Mouse (Mus musculus) embryonic facial prominence, embryonic 13.5 days (tissue): ENCODE measurements around the gene Csgalnact2. TPM values are rescaled to one million over a fixed set of nuclear protein-coding genes. Genes with fewer than 3 reads are reported as not detected.

ENCODE experiments used
- ATAC-seq: fragments of 200-750 bp; cut with Nextera tagmentation; 2 replicates; pipeline ENCODE4 v1.8.0; 2017; ENCODE audit warnings: low read depth; ENCODE audit not compliant: insufficient number of reproducible peaks, insufficient read depth, low FRiP score, low TSS enrichment
- H3K27ac ChIP-seq: fragments of 300-500 bp; sonication (generic); 2 replicates; pipeline ENCODE4 v1.5.1; 2015; ENCODE audit warnings: moderate library complexity, mild to moderate bottlenecking, inconsistent platforms
- H3K27me3 ChIP-seq: fragments of 300-500 bp; sonication (generic); 2 replicates; pipeline ENCODE4 v1.6.1; 2015; ENCODE audit warnings: mild to moderate bottlenecking, inconsistent platforms
- H3K36me3 ChIP-seq: fragments of 300-500 bp; sonication (generic); 2 replicates; pipeline ENCODE4 v1.6.1; 2015; ENCODE audit warnings: mild to moderate bottlenecking, inconsistent platforms
- H3K4me1 ChIP-seq: fragments of 300-500 bp; sonication (generic); 2 replicates; pipeline ENCODE4 v1.6.1; 2015; ENCODE audit warnings: inconsistent platforms
- H3K4me2 ChIP-seq: fragments of 300-500 bp; sonication (generic); 2 replicates; pipeline ENCODE4 v1.6.1; 2015; ENCODE audit warnings: moderate library complexity, mild to moderate bottlenecking, inconsistent platforms
- H3K4me3 ChIP-seq: fragments of 300-500 bp; sonication (generic); 2 replicates; pipeline ENCODE4 v1.5.1; 2015; ENCODE audit warnings: mild to moderate bottlenecking, inconsistent platforms
- H3K9ac ChIP-seq: fragments of 300-500 bp; sonication (generic); 2 replicates; pipeline ENCODE4 v1.6.1; 2015; ENCODE audit warnings: mild to moderate bottlenecking, inconsistent platforms
- H3K9me3 ChIP-seq: fragments of 300-500 bp; sonication (generic); 2 replicates; pipeline ENCODE4 v1.6.1; 2016; ENCODE audit warnings: inconsistent platforms
- WGBS: fragments of 180-500 bp; shearing (Covaris S2); methylation state at CpG from one replicate; pipeline ENCODE4 v1.1.7; 2015; ENCODE audit warnings: mixed read lengths; 5-methylcytosine and 5-hydroxymethylcytosine counted together
- polyA plus RNA-seq: library from polyadenylated mRNA; unstranded; fragments of >200 nt; fragmentation: Nextera tagmentation; extraction: Ambion mirVana; gene quantifications from 2 replicates; pipeline ENCODE4 v1.2.1, GENCODE M21; 2015

The Csgalnact2 gene
- polyA plus RNA-seq, 1 experiment from 2014 or later = 16.1 TPM

DNA sequence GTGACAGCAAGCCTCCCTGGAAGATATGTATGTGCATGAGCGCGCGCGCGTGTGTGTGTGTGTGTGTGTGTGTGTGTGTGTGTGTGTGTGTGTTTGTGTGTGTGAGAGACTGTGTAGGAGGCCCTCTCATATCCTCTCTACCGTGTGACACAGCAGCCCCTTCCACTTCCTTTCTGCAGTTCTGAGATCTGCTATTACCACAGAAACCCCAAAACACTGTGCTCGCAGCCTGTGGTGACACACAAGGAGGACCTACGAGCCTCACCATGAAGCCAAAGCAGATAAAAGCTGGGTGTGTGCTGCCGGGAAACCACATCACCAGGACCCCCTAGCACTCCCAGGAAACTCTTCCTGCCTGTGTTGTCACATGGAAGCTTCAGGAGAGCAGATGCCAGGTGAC lies 28.1 kb upstream of the Csgalnact2 start:
- Histone ChIP-seq H3K4me1 (no peaks in the 10 kb centered on the region), H3K27me3 (no peaks in the 10 kb centered on the region), H3K9me3 (no peaks in the 10 kb centered on the region), H3K4me3 (no peak overlapping the region), H3K27ac (no peak overlapping the region), H3K4me2 (no peak overlapping the region), H3K36me3 (no peaks in the 10 kb centered on the region), H3K9ac (no peak overlapping the region)
- ATAC-seq = no peak
- 87% methylated on average over 9 of the region's 9 CpGs for WGBS

GRCm38 (mm10) chr6:118165516-118165915 lies 26.6 kb upstream of the Csgalnact2 start:
- H3K9ac ChIP-seq = no peak overlapping the region
- ATAC-seq = no peak

DNA sequence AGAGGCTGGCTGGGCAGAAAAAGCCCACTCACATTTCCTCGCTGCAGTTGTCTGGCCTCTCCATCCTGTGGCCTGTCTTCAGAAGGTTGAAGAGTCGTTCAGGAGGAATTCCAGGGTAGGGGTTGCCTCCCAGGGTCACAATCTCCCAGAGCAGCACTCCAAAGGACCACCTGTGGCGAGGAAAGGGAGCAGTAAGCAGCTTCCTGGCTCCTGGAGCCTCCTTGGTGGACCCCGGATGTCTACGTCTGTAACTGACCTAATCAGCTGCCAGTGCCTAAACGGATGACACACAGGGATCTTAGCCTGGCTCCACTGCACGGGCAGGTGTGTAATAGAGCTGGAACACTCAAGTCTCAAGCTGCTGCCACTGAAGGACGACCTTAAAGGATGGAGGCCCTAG lies 25.8 kb upstream of the Csgalnact2 start:
- Histone ChIP-seq H3K27ac (no peak overlapping the region), H3K9me3 (no peaks in the 10 kb centered on the region), H3K4me2 (no peak overlapping the region), H3K27me3 (no peaks in the 10 kb centered on the region), H3K4me3 (no peak overlapping the region), H3K4me1 (no peaks in the 10 kb centered on the region), H3K36me3 (no peaks in the 10 kb centered on the region), H3K9ac (no peak overlapping the region)
- WGBS = 72% methylated on average over 8 of the region's 8 CpGs
- ATAC-seq = no peak

More at GRCm38 (mm10) chr6:118165516-118165915, 26.6 kb upstream of the Csgalnact2 start:
- Histone ChIP-seq H3K4me1 (no peaks in the 10 kb centered on the region), H3K27me3 (no peaks in the 10 kb centered on the region), H3K9me3 (no peaks in the 10 kb centered on the region), H3K36me3 (no peaks in the 10 kb centered on the region), H3K4me2 (no peak overlapping the region), H3K4me3 (no peak overlapping the region), H3K27ac (no peak overlapping the region)
- WGBS = 98% methylated on average over 1 of the region's 1 CpGs

GRCm38 (mm10) chr6:118163086-118163485 lies 24.1 kb upstream of the Csgalnact2 start:
- no peak overlapping the region for H3K9ac ChIP-seq
- H3K36me3 ChIP-seq = no peaks in the 10 kb centered on the region
- H3K4me1 ChIP-seq = no peaks in the 10 kb centered on the region
- no peak overlapping the region for H3K27ac ChIP-seq
- ATAC-seq = no peak
- no peaks in the 10 kb centered on the region for H3K27me3 ChIP-seq
- no peak overlapping the region for H3K4me2 ChIP-seq
- H3K9me3 ChIP-seq = no peaks in the 10 kb centered on the region
- 85% methylated on average over 2 of the region's 2 CpGs for WGBS
- H3K4me3 ChIP-seq = no peak overlapping the region

GRCm38 (mm10) chr6:118162457-118163082 lies 23.6 kb upstream of the Csgalnact2 start:
- no peak overlapping the region for H3K4me2 ChIP-seq
- H3K9ac ChIP-seq = no peak overlapping the region
- 86% methylated on average over 12 of the region's 12 CpGs for WGBS
- no peak overlapping the region for H3K27ac ChIP-seq
- no peaks in the 10 kb centered on the region for H3K4me1 ChIP-seq
- ATAC-seq = no peak
- H3K4me3 ChIP-seq = no peak overlapping the region
- H3K9me3 ChIP-seq = no peaks in the 10 kb centered on the region
- H3K36me3 ChIP-seq = no peaks in the 10 kb centered on the region
- no peaks in the 10 kb centered on the region for H3K27me3 ChIP-seq

DNA sequence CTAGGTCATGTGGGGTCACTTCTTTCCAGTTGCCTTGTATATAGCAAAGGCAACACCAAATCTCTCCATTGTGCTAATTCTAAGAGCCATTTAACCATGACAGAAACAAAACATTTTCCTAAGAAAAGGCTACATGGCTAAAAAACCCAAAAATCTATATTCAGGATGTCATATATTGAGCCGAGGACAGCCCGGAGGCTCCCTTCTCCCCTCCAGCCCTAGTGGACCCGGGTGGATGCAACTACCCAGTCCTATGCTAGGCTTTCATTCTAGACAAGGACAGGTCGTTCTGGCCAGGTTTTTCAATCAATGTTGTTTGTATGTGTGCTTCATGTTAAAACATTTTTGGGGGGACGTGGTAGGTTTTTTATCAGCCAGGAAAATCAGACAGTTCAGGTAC lies 14.2 kb upstream of the Csgalnact2 start:
- Histone ChIP-seq H3K4me1 (no peaks in the 10 kb centered on the region), H3K27me3 (no peaks in the 10 kb centered on the region), H3K9me3 (no peaks in the 10 kb centered on the region), H3K36me3 (no peaks in the 10 kb centered on the region), H3K4me3 (no peak overlapping the region), H3K9ac (no peak overlapping the region), H3K4me2 (no peak overlapping the region), H3K27ac (no peak overlapping the region)
- WGBS = 82% methylated on average over 5 of the region's 5 CpGs
- ATAC-seq = no peak

GRCm38 (mm10) chr6:118150988-118151387 lies 12.0 kb upstream of the Csgalnact2 start:
- H3K27ac ChIP-seq = no peak overlapping the region
- no peaks in the 10 kb centered on the region for H3K36me3 ChIP-seq
- H3K4me3 ChIP-seq = no peak overlapping the region
- no peaks in the 10 kb centered on the region for H3K4me1 ChIP-seq
- H3K27me3 ChIP-seq = no peaks in the 10 kb centered on the region
- ATAC-seq = no peak
- H3K4me2 ChIP-seq = no peak overlapping the region
- 84% methylated on average over 8 of the region's 8 CpGs for WGBS
- no peaks in the 10 kb centered on the region for H3K9me3 ChIP-seq
- no peak overlapping the region for H3K9ac ChIP-seq

DNA sequence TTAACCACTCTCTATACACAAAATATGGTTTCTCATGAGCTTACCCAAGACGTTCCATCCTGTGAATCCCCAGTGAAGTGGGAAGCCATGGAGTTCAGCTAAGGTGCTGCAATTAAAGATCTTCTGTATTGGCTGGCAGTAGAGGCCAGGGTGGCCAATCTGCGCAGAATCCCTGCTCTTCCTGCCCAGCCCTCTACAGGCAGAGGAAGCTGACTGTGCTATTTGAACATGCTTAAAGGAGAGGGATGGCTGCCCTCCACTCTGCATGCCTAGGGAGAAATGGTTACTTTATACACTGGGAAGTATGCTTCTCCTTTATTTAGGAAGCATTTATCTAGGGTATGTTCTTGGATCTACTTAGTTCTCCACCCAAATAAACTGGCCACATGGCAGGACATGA lies 11.6 kb upstream of the Csgalnact2 start:
- WGBS = 81% methylated on average over 2 of the region's 2 CpGs
- no peak overlapping the region for H3K9ac ChIP-seq
- no peak overlapping the region for H3K4me2 ChIP-seq
- no peaks in the 10 kb centered on the region for H3K27me3 ChIP-seq
- H3K36me3 ChIP-seq = no peaks in the 10 kb centered on the region
- no peak overlapping the region for H3K27ac ChIP-seq
- H3K4me3 ChIP-seq = no peak overlapping the region
- ATAC-seq = no peak
- no peaks in the 10 kb centered on the region for H3K4me1 ChIP-seq
- H3K9me3 ChIP-seq = no peaks in the 10 kb centered on the region

- Histone ChIP-seq H3K4me1 (no peaks in the 10 kb centered on the region), H3K9ac (no peak overlapping the region), H3K4me3 (no peak overlapping the region), H3K4me2 (no peak overlapping the region), H3K36me3 (no peaks in the 10 kb centered on the region), H3K9me3 (no peaks in the 10 kb centered on the region), H3K27ac (no peak overlapping the region), H3K27me3 (no peaks in the 10 kb centered on the region)
- 82% methylated on average over 4 of the region's 4 CpGs for WGBS
- ATAC-seq = no peak
Observed at GRCm38 (mm10) chr6:118150128-118150527, 11.2 kb upstream of the Csgalnact2 start.

DNA sequence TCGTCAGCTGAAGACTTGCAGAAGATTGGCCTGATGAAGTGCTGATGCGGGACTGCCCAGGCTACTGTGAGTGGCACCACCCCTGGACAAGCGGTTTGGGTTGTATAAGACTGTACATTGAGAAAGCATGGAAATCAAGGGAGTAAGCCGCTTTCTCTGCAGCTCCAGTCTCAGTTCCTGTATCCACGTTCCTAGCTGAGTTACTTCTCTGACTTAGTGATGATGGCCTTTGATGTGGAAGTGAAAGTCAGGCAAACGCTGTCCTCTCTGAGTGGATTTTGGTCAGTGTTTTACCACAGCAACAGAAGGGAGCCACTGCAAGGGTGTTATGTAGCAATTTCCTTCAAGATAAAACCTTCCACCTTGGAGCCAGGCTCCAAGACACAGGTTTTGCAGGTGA lies 2.0 kb upstream of the Csgalnact2 start:
- 87% methylated on average over 6 of the region's 6 CpGs for WGBS
- ATAC-seq = no peak

DNA sequence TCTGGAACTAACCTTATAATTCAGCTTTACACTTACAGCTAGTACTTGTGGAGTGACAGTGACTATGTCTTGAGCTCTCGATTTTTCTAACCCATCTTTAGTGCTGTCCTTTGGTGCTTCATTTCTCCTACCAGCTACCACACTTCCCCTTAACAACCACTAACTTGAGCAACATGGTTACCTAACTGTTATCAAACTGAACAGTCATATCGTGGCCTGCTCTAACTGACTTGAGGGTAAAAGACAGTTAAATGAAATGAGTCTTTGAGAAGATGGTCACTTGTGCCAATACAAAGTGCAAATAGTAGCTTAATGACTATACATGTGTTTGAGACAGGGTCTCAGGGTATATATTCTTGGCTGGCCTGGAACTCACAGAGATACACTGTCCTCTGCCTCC lies 1.8 kb downstream of the Csgalnact2 start:
- H3K27me3 ChIP-seq = no peaks in the 10 kb centered on the region
- no peak for ATAC-seq
- 82% methylated on average over 2 of the region's 2 CpGs for WGBS
- H3K4me2 ChIP-seq = no peak overlapping the region
- no peak overlapping the region for H3K4me3 ChIP-seq
- no peaks in the 10 kb centered on the region for H3K36me3 ChIP-seq
- no peak overlapping the region for H3K9ac ChIP-seq
- peaks cover 2% of the 10 kb centered on the region; the same call in 1 of the 2 replicates for H3K4me1 ChIP-seq
- no peak overlapping the region for H3K27ac ChIP-seq
- H3K9me3 ChIP-seq = no peaks in the 10 kb centered on the region

More for the DNA sequence above, 2.0 kb upstream of the Csgalnact2 start:
- H3K36me3 ChIP-seq = no peaks in the 10 kb centered on the region
- no peak overlapping the region for H3K4me2 ChIP-seq
- no peak overlapping the region for H3K4me3 ChIP-seq
- H3K9me3 ChIP-seq = peaks cover 4% of the 10 kb centered on the region
- peaks cover 2% of the 10 kb centered on the region; the same call in 1 of the 2 replicates for H3K4me1 ChIP-seq
- no peak overlapping the region for H3K9ac ChIP-seq
- H3K27me3 ChIP-seq = no peaks in the 10 kb centered on the region
- H3K27ac ChIP-seq = no peak overlapping the region

GRCm38 (mm10) chr6:118134461-118134860 lies 4.5 kb downstream of the Csgalnact2 start:
- no peak overlapping the region for H3K9ac ChIP-seq
- H3K9me3 ChIP-seq = no peaks in the 10 kb centered on the region
- H3K4me2 ChIP-seq = no peak overlapping the region
- 35% methylated on average over 1 of the region's 1 CpGs for WGBS
- H3K4me3 ChIP-seq = no peak overlapping the region
- no peak overlapping the region for H3K27ac ChIP-seq
- ATAC-seq = no peak
- H3K4me1 ChIP-seq = peaks cover 5% of the 10 kb centered on the region
- no peaks in the 10 kb centered on the region for H3K36me3 ChIP-seq
- no peaks in the 10 kb centered on the region for H3K27me3 ChIP-seq
